ENCODE assay signal across 27 mouse cellular contexts in the genomic region with DNA sequence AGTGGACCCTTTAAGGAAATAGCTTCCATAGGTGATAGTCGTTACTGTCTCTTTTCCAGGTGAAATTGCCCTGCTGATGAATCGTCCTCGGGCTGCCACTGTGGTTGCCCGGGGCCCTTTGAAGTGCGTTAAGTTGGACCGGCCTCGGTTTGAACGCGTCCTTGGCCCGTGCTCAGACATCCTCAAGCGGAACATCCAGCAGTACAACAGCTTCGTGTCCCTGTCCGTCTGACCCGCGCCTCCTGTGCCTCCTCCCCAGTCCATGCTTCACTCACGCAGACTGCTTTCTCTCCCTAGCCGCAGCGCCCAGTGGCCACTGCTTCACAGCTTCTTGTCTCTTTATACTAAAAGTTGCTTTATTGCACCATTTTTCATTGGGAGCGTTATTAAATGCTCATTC. TPM values are rescaled to one million over a fixed set of nuclear protein-coding genes. Genes with fewer than 3 reads are reported as not detected.
DNase-seq lines count a peak whose midpoint lies in the region; ATAC-seq lines count a peak whose summit lies in the region.
"Had no signal": no experiment of that assay in that cellular context is flagged by ENCODE, and none has a peak within 500 bp of the region (broad histone marks: within the 10 kb centered on the region; RNA-seq: fewer than 3 reads in every experiment).

No protein-coding gene starts in this region.

- H3K27me3 ChIP-seq in megakaryocyte, embryonic 14.5 days (replicated peaks) = no peaks in the 10 kb centered on the region
- H3K27me3 ChIP-seq: CH12.LX; embryonic facial prominence, embryonic 15.5 days; forebrain, embryonic 12.5 days; heart, embryonic 13.5 days; kidney, embryonic 15.5 days; limb, embryonic 13.5 days; lung, embryonic 15.5 days; midbrain, embryonic 12.5 days; neural tube, embryonic 13.5 days had no signal

- H3K4me3 ChIP-seq in megakaryocyte, embryonic 14.5 days (replicated peaks) = peak overlapping the region; percentile 50
- H3K4me3 ChIP-seq: embryonic facial prominence, embryonic 10.5 days; embryonic facial prominence, embryonic 15.5 days; forebrain, embryonic 12.5 days; heart, embryonic 13.5 days; kidney, embryonic 15.5 days; limb, embryonic 13.5 days; lung, embryonic 15.5 days; midbrain, embryonic 12.5 days; neural tube, embryonic 13.5 days had no signal

- peaks cover 66% of the 10 kb centered on the region for H3K4me1 ChIP-seq in megakaryocyte, embryonic 14.5 days
- H3K4me1 ChIP-seq: embryonic facial prominence, embryonic 10.5 days; forebrain, embryonic 12.5 days; midbrain, embryonic 12.5 days had no signal

- H3K36me3 ChIP-seq in megakaryocyte, embryonic 14.5 days (replicated peaks; ENCODE audit: low read length) = peaks cover 100% of the 10 kb centered on the region

- no peak for ATAC-seq in megakaryocyte, adult 5-6 weeks (ENCODE audit: poor library complexity, severe bottlenecking)
- ATAC-seq: intestine, postnatal 0 days had no signal

- peak; percentile 38 to 41 for DNase-seq in adrenal gland, adult 18-20 months (ENCODE audit: low spot score in 2 of 2)
- peak; percentile 72 for DNase-seq in adrenal gland, postnatal 10 days
- DNase-seq in gastrocnemius, adult 8-10 months (ENCODE audit: low spot score in 2 of 2) = no peak
- DNase-seq in gastrocnemius, postnatal 25 days = no peak
- DNase-seq: B cell, adult 2 months; cerebellum, adult 2 months; cerebellum, postnatal 14 days; gastrocnemius, postnatal 14 days; heart, postnatal 10 days; right cerebral cortex, adult 18-20 months; thymus, postnatal 4 days had no signal

- H3K9me3 ChIP-seq in megakaryocyte, embryonic 14.5 days = no peaks in the 10 kb centered on the region
- H3K9me3 ChIP-seq: embryonic facial prominence, embryonic 10.5 days; embryonic facial prominence, embryonic 15.5 days; forebrain, embryonic 12.5 days; G1E; heart, embryonic 13.5 days; kidney, embryonic 15.5 days; limb, embryonic 13.5 days; lung, embryonic 15.5 days; midbrain, embryonic 12.5 days; neural tube, embryonic 13.5 days had no signal

RNA-seq across cellular contexts. Expression of gene Prkar1a, which starts 18.2 kb away (rescaled TPM):
- 69.4 and 141 TPM in 2 replicates for polyA plus RNA-seq in megakaryocyte, embryonic 14.5 days (2012; ENCODE audit: insufficient read depth, low replicate concordance)
- 96.1 and 98.1 TPM in 2 replicates for total RNA-seq in megakaryocyte, adult 5-6 weeks (2015)
- total RNA-seq in megakaryocyte, adult 5-6 weeks (2017) = 62.7 and 77.9 TPM in 2 replicates
- 100 to 1,000 TPM; 376 to 457 TPM for total RNA-seq in adrenal gland, adult 18-20 months (2021)
- total RNA-seq in adrenal gland, postnatal 10 days (2021) = 100 to 1,000 TPM; 331 to 344 TPM
- total RNA-seq in gastrocnemius, adult 8-10 months (2022) = 100 to 1,000 TPM in 2 of 4 experiments, 10 to 100 TPM in 2; 98.3 to 106 (median 101) TPM
- total RNA-seq in gastrocnemius, postnatal 25 days (2021) = 100 to 1,000 TPM; 136 to 142 TPM

RNA-seq across cellular contexts. Expression of gene Fam20a, which starts 54.7 kb away (rescaled TPM):
- polyA plus RNA-seq in megakaryocyte, embryonic 14.5 days (2012; ENCODE audit: insufficient read depth, low replicate concordance) = 0.54 and 7.0 TPM in 2 replicates
- total RNA-seq in megakaryocyte, adult 5-6 weeks (2015) = not detected in 2 replicates
- total RNA-seq in megakaryocyte, adult 5-6 weeks (2017) = 0.04 and 0.33 TPM in 2 replicates
- total RNA-seq in adrenal gland, adult 18-20 months (2021) = 1 to 10 TPM; 2.6 to 3.0 TPM
- 10 to 100 TPM in 1 of 2 experiments, 1 to 10 TPM in 1; 9.8 to 14.5 TPM for total RNA-seq in adrenal gland, postnatal 10 days (2021)
- total RNA-seq in gastrocnemius, adult 8-10 months (2022) = 1 to 10 TPM in 2 of 4 experiments, under 1 TPM in 2; 0.87 to 1.7 (median 1.2) TPM
- total RNA-seq in gastrocnemius, postnatal 25 days (2021) = 1 to 10 TPM; 2.1 to 3.0 TPM
- total RNA-seq: hematopoietic stem cell, adult 5-6 weeks; megakaryocyte progenitor cell, adult 5-6 weeks had no signal
- polyA plus RNA-seq: G1E had no signal

RNA-seq across cellular contexts. Expression of gene Wipi1, which starts 55.6 kb away (rescaled TPM):
- polyA plus RNA-seq in megakaryocyte, embryonic 14.5 days (2012; ENCODE audit: insufficient read depth, low replicate concordance) = 21.3 and 44.1 TPM in 2 replicates
- total RNA-seq in megakaryocyte, adult 5-6 weeks (2015) = 13.8 and 14.2 TPM in 2 replicates
- total RNA-seq in megakaryocyte, adult 5-6 weeks (2017) = 7.6 and 10.0 TPM in 2 replicates
- 10 to 100 TPM; 18.1 to 28.9 TPM for total RNA-seq in adrenal gland, adult 18-20 months (2021)
- total RNA-seq in adrenal gland, postnatal 10 days (2021) = 10 to 100 TPM; 35.0 to 44.2 TPM
- 10 to 100 TPM; 47.2 to 68.4 (median 59.2) TPM for total RNA-seq in gastrocnemius, adult 8-10 months (2022)
- 10 to 100 TPM; 59.7 to 64.9 TPM for total RNA-seq in gastrocnemius, postnatal 25 days (2021)

Comparison
In these comparisons a context has a peak if more than half of its experiments do, and no peak if none do; other contexts are left out.
1. DNase-seq: peak in adrenal gland, adult 18-20 months (2 of 2) and adrenal gland, postnatal 10 days (single experiment); none in gastrocnemius, adult 8-10 months (0 of 2) and gastrocnemius, postnatal 25 days (single experiment).